In the genomic region with DNA sequence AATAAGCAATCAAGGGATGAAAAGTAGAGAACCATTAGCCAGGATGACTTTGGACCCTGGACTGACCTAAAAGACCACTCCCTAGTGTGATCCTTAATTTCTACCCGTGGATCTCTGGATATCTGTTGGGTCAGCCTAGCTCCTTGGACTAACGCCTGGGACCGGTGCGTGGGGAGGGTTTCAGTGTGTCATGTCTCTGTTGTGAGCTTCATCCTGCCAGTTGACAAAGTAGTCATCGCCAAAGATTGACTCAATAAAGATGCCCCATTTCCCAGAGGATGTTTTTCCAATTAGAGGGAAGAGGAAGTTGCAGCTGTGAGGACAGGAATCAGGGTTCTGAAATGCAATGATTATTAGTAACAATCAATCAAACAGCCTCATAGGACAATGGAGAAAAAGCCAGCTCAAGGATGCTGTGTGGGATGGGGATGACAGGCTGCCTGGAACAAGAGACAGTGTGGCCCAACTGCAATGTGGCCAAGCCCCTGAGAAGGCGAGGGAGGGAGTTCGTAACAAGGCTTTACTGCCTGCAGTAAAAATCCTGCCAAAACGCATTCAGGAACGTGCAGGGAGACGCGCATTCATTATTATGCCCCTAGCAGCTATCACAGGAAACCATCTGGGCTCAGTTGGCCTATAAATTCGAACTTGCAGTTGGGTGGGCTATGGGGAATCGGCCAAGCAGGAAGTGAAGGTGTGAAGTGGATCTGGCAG, we compare ENCODE assay signal across 9 mouse cellular contexts. TPM values are rescaled to one million over a fixed set of nuclear protein-coding genes. Genes with fewer than 3 reads are reported as not detected.
A peak's percentile ranks its signal among the peaks of the same experiment; 100 is the strongest.
DNase-seq lines count a peak whose midpoint lies in the region; ATAC-seq and TF ChIP-seq lines count a peak whose summit lies in the region.
"Had no signal": no experiment of that assay in that cellular context is flagged by ENCODE, and none has a peak within 500 bp of the region (broad histone marks: within the 10 kb centered on the region; RNA-seq: fewer than 3 reads in every experiment).

No protein-coding gene starts in this region.

- no peak overlapping the region; the same call in 1 of the 2 replicates for H3K27ac ChIP-seq in heart, adult 2 months
- H3K27ac ChIP-seq in heart, embryonic 12.5 days (ENCODE audit: poor library complexity, severe bottlenecking): no peak overlapping the region
- no peak overlapping the region for H3K27ac ChIP-seq in limb, embryonic 13.5 days
- H3K27ac ChIP-seq: intestine, embryonic 15.5 days had no signal

- ATAC-seq in heart, embryonic 12.5 days (ENCODE audit: insufficient number of reproducible peaks, low FRiP score): no peak
- peak; percentile 42; the same call in 1 of the 2 replicates for ATAC-seq in limb, embryonic 13.5 days (ENCODE audit: low FRiP score, low read depth)
- ATAC-seq: intestine, embryonic 15.5 days had no signal

- no peaks in the 10 kb centered on the region for H3K36me3 ChIP-seq in heart, adult 2 months (ENCODE audit: control insufficient read depth, insufficient read depth, low read length)
- no peaks in the 10 kb centered on the region for H3K36me3 ChIP-seq in heart, embryonic 12.5 days
- no peaks in the 10 kb centered on the region for H3K36me3 ChIP-seq in limb, embryonic 13.5 days
- H3K36me3 ChIP-seq: intestine, embryonic 15.5 days had no signal

- no peaks in the 10 kb centered on the region for H3K27me3 ChIP-seq in heart, adult 2 months (ENCODE audit: control insufficient read depth, insufficient read depth, low read length)
- 0 out of 2 replicates have a peak, but pooled peaks cover 3% of the 10 kb centered on the region for H3K27me3 ChIP-seq in heart, embryonic 12.5 days (replicated peaks)
- H3K27me3 ChIP-seq in limb, embryonic 13.5 days: peaks cover 6% of the 10 kb centered on the region
- H3K27me3 ChIP-seq: intestine, embryonic 15.5 days had no signal

- intact Hi-C loops in heart, adult 2 months (cut with DNase I): loop anchor here (5.0 kb wide), 1 partner anchor 58 kb away; no protein-coding TSS in a partner anchor
- intact Hi-C loops in heart, postnatal 36 days (cut with DNase I): no loop called here

- H3K4me3 ChIP-seq in heart, adult 2 months: no peak overlapping the region
- H3K4me3 ChIP-seq in heart, embryonic 12.5 days: no peak overlapping the region
- no peak overlapping the region for H3K4me3 ChIP-seq in limb, embryonic 13.5 days
- H3K4me3 ChIP-seq: intestine, embryonic 15.5 days had no signal

- no peak overlapping the region for H3K9ac ChIP-seq in heart, adult 2 months (ENCODE audit: low read depth, low read length)
- no peak overlapping the region for H3K9ac ChIP-seq in heart, embryonic 12.5 days
- no peak overlapping the region for H3K9ac ChIP-seq in limb, embryonic 13.5 days
- H3K9ac ChIP-seq: intestine, embryonic 15.5 days had no signal

- no peaks in the 10 kb centered on the region for H3K79me2 ChIP-seq in heart, adult 2 months (replicated peaks; ENCODE audit: control insufficient read depth, insufficient read depth, low read length)

- no peak overlapping the region for H3K4me2 ChIP-seq in heart, embryonic 12.5 days
- peak overlapping the region; percentile 14; the same call in 1 of the 2 replicates for H3K4me2 ChIP-seq in limb, embryonic 13.5 days (replicated peaks)
- H3K4me2 ChIP-seq: intestine, embryonic 15.5 days had no signal

- WGBS in heart, adult 2 months: 30% methylated on average over 13 of the region's 13 CpGs
- 62% methylated on average over 13 of the region's 13 CpGs for WGBS in heart, embryonic 12.5 days
- WGBS in limb, embryonic 13.5 days: 19% methylated on average over 13 of the region's 13 CpGs

- H3K9me3 ChIP-seq in heart, embryonic 12.5 days (replicated peaks): no peaks in the 10 kb centered on the region
- no peaks in the 10 kb centered on the region for H3K9me3 ChIP-seq in limb, embryonic 13.5 days
- H3K9me3 ChIP-seq: intestine, embryonic 15.5 days had no signal

- no peak for TF ChIP-seq EP300 in heart, adult 2 months (IDR thresholded peaks at IDR 0.05; ENCODE audit: insufficient read depth, low read depth, low read length)

- TF ChIP-seq CTCF in heart, adult 2 months (IDR thresholded peaks at IDR 0.05): no peak

- peak; percentile 38 to 43 for DNase-seq in heart, adult 2 months
- peak; percentile 37 for DNase-seq in brain, embryonic 18.5 days (ENCODE audit: low read depth, low spot score)
- DNase-seq in heart, postnatal 36 days: peak; percentile 19 to 46
- no peak for DNase-seq in adrenal gland, postnatal 4 days (ENCODE audit: low spot score in 2 of 2)
- DNase-seq in urinary bladder, postnatal 25 days (ENCODE audit: low spot score): no peak
- DNase-seq in ovary, adult 18-20 months (ENCODE audit: low spot score): no peak

- no peak for TF ChIP-seq POLR2A in heart, adult 2 months (IDR thresholded peaks at IDR 0.05; ENCODE audit: insufficient read depth, low read depth, low read length)

- peaks cover 10% of the 10 kb centered on the region for H3K4me1 ChIP-seq in heart, adult 2 months (ENCODE audit: control insufficient read depth, insufficient read depth, low read length)
- 0 out of 2 replicates have a peak, but pooled peaks cover 8% of the 10 kb centered on the region for H3K4me1 ChIP-seq in heart, embryonic 12.5 days (replicated peaks)
- peaks cover 37% of the 10 kb centered on the region for H3K4me1 ChIP-seq in limb, embryonic 13.5 days

RNA-seq across cellular contexts. Expression of a gene that starts 27.3 kb away (rescaled TPM):
- 10 to 100 TPM; 19.8 to 25.3 TPM for total RNA-seq in heart, adult 2 months (2021)
- polyA plus RNA-seq in heart, adult 2 months (2012; rRNA removed): 17.7 and 19.5 TPM in 2 replicates
- polyA plus RNA-seq in heart, embryonic 12.5 days (2016; fragmentation: Nextera tagmentation; extraction: Ambion mirVana): 22.3 and 24.9 TPM in 2 replicates
- 10 to 100 TPM; 21.1 to 25.3 TPM for total RNA-seq in heart, postnatal 36 days (2021)
- polyA plus RNA-seq in limb, embryonic 13.5 days (2015; fragmentation: Nextera tagmentation; extraction: Ambion mirVana): 14.0 and 14.5 TPM in 2 replicates
- 10 to 100 TPM; 40.0 to 41.3 TPM for total RNA-seq in adrenal gland, postnatal 4 days (2021)

Comparison
In these comparisons a context has a peak if more than half of its experiments do, and no peak if none do; other contexts are left out.
1. DNase-seq: peak in heart, adult 2 months (2 of 2), brain, embryonic 18.5 days (single experiment) and heart, postnatal 36 days (2 of 2); none in adrenal gland, postnatal 4 days (0 of 2), urinary bladder, postnatal 25 days (single experiment) and ovary, adult 18-20 months (single experiment).